Mouse (Mus musculus) c-Kit-negative CD71-positive TER-119-positive erythroid progenitor cells, embryonic 14.5 days (primary cell): ENCODE results near the gene Bicdl2.

Experiments used
- DNase-seq: peaks from one replicate; pipeline ENCODE4 v3.0.0-alpha.2; 2013; ENCODE audit warnings: low read depth, low spot score

The Bicdl2 gene

DNA sequence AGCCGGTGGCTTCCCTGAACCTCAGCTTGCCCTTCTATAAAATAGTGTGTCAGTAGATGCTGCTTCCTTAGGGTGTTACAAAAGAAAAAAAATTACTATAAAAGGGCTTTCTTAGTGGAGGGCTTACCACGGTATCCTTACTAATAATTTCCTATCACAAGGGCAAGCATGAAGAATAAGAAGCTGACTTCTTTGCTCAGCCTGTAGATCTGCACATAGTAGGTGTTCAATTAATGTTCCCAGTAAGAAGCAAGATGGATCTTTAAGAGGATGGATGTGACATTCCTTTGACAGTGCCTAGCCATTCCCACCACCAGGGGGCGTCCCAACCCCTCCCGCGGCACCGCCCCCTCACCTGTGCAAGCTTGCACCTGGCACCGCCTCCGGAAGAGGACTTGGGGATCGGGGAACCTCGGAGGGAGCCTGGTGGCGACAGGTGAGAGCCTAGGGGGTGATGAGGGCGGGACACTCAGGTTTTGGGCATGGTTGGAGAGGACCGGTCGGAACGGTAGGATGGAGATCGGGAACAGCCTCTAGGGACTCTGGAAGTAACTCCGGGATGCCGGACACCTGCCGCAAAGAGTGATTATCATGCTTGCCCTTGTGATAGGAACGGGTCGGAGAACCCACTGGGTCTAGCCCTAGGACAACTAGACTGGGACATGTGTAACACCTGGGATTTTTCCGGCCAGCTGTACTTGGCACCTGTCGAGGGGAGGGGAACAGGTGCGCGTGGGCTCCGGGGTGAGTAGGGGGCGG, at the start of gene Bicdl2:
Bicdl2 (plus strand) TSS at position 390 of the 759 bp plus-strand sequence.
- no peak for DNase-seq

DNA sequence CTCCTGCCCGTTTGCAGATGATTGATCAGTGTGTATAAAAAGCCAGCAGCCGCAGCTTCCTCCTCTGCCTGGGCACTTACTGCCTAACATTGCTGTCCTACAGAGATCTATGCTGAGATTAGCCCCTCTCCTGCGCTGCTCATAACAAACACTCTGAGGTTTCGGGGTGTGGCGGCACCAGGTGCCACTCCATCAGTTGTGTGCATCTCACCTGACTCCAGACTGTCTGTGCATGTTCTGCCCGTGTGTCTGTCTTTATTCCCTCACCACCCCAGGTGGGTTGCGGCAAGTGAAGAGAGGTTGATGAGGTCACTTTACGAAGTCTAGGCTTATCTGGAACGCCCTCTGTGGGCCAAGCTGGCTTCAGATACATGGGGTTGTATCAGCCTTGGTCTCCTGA, 43.2 kb upstream of the Bicdl2 start:
- DNase-seq, result no peak

DNA sequence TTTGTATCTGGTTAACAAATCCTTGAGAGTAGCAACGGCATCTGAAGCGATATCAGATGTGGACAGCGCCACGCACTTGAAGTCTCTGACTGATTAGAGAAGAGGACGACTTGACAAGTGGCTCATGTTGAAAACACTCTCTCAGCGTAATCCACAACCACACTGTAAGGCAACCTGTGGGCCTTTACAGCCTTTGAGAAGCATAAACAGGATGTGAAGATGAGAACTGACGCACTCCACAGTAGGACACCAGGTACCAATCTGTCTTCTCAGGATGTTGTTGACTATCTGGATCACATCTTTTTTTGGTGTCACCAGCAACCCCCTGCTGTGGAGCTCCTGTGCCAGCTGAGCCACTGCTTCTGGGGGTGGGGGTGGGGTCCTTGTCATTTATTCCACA, 40.0 kb upstream of the Bicdl2 start:
- no peak for DNase-seq

DNA sequence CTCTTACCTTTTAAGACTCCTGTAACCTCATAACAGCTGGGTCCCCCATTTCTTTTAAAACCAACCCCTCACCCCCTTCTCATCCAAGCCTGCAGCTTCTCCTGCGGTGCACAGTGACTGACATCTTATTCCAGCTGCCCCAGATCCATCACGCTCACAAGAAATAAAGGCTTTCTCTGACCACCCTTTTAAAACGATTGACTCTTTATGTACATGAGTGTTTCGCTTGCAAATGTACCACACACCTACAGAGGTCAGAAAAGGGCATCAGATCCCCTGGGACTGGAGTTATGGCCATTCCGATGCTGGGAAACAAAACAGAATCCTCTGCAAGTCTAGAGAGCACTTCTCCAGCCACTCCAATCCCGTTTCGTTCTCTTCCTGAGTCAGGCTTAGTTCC, 32.5 kb upstream of the Bicdl2 start:
- DNase-seq, result no peak

- DNase-seq, result peak; percentile 8
Measured at GRCm38 (mm10) chr17:23630195-23631020, 29.9 kb upstream of the Bicdl2 start.

DNA sequence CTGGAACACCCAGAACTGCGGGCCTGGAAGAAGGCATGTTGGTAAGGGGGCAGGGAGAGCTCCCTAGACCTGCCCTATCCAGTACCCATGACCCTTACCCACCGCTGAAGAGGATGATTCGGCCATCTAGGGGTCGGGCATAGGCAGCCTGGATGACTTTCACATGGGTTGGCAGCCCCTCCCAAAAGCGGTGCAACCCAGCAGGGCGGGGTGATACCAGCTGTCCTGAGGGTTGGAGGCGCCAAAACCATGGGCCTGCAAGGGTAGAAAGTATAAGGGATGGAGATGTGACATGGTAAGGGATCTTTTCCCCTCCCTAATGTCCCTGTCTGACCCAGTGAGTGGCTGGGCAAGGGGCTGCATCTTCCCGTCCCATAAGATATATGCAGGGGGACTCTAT, 29.1 kb upstream of the Bicdl2 start:
- no peak for DNase-seq

DNA sequence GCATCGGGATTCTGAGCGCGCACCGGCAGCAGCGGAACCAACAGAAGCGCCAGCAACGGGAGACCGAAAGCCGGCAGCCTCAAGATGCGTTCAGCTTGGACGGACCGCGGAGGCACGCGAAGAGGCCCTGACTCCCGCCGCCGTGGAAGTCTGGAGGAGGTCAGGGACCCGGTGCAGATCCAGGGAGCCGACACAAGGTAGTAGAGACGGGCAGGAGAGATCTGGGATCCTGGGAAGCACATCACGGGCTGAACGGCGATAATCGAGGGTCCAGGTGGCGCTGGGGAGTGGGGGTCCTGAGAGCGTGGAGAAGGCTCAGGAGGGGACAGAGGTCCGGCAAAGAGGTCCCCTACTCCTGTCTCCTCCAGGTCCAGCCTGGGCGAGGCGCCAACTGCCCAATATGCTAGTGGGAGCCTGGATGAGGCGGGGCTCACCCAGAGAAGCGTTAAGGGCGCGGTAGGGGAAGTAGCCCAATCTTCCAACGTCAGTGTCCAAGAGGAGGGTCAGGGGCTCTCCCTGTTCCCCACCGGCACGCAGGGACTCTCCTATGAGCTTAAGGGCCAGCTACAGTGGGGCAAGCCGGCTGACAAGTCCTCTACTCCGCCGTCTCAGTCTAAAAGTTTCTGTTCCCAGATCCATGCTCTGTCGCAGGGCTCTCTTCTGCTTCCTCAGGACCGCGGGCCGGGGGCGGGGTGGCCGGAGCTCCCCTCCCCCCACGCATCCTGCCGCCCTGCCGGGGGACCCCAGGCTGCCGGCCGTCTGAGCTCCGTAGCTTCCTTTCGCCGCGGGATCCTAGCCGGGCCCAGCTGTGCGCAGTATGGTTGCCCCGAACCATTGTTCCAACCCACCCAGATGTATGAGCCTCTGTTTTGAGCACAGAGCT, 15.5 kb upstream of the Bicdl2 start, which contains the start of gene Mmp25:
Mmp25 (minus strand) TSS at position 665 of the 883 bp plus-strand sequence.
- DNase-seq, result no peak

DNA sequence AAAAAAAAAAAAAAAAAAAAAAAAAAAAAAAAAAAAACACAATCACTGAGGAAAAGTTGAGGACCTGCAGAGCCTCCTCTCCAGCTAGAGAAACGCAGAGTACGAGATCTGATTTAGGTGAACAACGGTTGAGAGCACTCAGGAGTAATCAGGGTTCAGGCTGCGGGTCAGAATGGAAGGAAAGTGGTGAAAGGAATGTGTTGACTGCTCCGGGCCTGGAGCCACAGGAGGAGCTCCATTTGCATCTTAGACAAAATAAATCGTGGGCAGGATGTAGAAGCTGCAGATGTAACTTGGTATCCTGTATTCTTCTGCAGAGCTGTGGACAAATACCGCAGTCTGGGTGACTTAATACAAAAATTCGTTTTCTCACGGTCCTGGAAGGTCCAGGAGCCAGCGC, 14.4 kb upstream of the Bicdl2 start:
- no peak for DNase-seq

DNA sequence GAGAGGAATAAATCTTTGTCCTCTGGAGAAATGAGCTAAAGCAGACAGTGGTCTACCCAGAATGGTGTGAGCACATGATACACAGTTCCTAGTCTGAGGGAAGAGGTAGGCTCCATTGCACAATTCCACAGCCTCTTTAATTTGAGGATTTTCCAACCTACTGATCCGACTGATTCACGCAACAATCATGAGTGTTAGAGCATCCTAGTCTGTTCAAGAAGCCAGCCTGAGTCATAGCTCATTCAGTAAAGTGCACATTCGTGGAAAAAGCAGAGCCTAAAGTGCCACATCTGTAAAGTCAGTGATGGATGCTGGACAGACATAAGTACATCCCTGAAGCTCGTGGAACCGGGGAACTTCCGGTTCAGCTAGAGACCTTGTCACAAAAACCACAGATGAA, 8.9 kb upstream of the Bicdl2 start:
- no peak for DNase-seq

DNA sequence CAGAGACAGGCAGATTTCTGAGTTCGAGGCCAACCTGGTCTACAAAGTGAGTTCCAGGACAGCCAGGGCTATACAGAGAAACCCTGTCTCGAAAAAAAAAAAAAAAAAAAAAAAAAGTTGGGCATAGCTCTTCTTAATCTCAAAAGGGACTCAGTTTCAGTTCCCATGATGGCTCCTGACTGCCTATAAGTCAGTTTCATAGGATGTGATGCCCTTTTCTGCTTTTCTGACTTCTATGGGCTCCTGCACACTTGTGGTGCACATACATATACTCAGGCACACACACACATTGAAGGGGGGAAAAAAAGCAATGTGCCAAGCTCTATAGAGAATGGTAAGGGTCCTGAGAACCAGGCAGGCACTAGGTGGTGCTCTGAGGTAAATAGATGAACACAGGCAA, 7.0 kb upstream of the Bicdl2 start:
- DNase-seq, result no peak

GRCm38 (mm10) chr17:23654001-23654400, 6.3 kb upstream of the Bicdl2 start:
- no peak for DNase-seq

- no peak for DNase-seq
Measured at GRCm38 (mm10) chr17:23654410-23654809, 5.9 kb upstream of the Bicdl2 start.

GRCm38 (mm10) chr17:23658450-23658849, 1.9 kb upstream of the Bicdl2 start:
- DNase-seq, result no peak

DNA sequence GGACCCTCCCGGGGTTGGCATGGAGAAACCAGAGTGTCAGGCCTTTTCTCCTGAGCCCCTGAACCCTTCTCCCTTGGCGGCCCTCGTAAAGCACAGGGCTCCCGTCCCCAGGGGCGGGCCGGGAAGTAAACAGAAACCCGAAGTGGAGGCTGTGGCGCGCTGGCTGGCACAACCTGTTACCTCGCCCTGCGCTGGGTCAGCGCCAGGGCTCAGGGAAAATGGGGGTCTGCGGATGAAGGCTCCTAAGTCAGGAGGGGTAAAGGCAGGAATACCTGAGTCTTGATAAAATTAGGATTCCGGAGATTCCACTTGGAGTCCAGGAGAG, 532 bp downstream of the Bicdl2 start:
- no peak for DNase-seq

DNA sequence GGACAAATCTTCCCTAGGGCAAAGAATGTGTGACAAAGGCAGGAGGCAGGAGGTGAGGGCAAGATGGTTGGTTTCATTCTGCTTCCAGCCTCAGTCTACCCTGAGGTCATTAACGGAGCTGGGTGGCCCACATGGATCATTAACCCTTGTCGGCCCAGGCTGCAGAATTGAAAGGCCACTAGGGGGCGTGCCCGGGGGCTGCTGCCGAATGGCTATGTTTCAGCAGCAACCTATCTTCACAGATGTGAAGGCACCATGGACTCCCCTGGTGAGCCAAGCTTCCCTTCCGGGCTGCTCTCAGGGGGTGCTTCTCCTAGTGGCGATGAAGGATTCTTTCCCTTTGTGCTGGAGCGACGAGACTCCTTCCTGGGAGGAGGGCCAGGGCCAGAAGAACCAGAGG, 1.2 kb downstream of the Bicdl2 start:
- no peak for DNase-seq

DNA sequence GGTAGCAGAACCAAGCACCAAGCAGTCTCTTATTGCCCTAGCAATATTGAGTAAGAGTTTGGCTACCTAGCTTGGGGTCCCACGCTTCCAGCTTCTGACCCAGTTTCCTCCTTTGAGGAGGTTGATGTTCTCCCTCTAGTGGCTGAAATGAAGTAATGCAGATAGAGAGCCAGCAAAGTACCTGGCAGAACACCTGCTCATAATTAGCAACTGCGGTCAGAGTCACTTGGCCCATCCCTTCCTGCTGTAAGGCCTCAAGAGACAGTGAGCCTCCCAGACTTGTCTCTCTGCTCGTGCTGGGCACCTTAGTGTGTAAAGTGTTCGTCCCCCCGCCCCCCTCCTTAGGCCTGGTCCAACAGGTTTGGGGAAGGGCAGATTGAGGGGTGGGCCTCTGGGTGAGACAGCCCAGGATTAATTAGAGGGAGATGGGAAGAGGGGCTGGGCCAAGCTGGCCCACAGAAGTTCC, 4.3 kb downstream of the Bicdl2 start:
- DNase-seq, result peak; percentile 19

DNA sequence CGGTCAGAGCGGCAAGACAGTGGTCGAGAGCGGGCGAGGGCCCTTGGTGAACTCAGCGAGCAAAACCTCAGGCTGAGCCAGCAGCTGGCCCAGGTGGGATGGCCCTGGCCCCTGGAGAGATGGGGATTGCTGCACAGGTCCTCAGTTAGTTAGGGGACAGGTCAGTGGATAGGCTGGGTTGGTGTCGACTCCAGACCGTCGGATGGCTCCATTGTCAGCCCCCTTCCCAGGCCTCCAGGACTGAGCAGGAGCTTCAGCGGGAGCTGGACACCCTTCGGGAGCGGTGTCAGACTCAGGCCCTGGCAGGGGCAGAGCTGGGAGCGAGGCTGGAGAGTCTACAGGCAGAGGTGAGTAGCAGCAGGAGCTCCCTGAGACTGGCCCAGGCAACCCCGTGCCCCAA, 5.2 kb downstream of the Bicdl2 start:
- DNase-seq, result no peak

DNA sequence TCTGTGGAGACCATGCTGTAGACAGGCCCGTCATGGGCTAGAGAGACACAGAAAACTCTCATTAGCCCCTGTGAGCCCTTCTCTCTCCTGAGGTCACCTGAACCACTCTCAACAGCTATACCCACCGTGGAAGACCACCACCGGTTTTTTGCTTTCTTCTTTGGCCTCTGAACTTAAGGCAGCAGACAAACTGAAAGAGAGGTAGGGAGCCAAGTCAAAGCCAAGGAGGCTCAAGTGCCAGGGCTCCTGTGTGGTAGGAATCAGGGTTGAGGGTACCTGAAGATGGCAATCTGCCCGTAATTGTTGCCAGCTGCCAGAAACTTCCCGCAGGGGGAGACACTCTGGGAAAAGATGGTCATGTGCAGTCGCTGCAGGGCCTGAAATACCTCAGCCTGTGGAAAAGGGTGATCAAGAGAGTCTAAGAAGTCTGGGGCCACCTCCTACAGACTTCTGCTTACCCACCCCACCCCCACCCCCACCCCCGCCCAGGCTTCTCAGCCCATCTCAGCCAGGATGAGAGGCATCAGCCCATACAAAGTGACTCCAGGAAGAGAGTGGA, 10.3 kb downstream of the Bicdl2 start:
- DNase-seq, result no peak

DNA sequence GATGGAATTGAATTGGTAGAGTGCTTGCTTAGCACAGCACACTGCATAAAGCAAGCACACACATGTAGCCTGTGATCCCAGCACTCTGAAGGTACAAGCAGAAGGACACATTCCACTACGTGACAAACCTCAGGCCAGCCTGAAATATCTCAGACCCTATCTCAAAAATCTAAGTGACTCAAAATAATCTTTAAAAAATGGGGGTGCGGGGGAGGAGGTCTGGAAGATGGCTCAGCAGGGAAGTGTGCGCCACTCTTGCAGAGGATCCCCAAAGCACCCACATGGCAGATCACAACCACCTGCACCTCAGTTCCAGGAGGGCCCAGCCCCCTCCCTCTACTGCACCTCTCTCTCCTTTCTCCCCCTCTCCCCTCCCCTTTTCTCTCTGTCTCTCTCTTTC, 11.2 kb downstream of the Bicdl2 start:
- DNase-seq, result no peak

- no peak for DNase-seq
Measured at GRCm38 (mm10) chr17:23672761-23673160, 12.5 kb downstream of the Bicdl2 start.

DNA sequence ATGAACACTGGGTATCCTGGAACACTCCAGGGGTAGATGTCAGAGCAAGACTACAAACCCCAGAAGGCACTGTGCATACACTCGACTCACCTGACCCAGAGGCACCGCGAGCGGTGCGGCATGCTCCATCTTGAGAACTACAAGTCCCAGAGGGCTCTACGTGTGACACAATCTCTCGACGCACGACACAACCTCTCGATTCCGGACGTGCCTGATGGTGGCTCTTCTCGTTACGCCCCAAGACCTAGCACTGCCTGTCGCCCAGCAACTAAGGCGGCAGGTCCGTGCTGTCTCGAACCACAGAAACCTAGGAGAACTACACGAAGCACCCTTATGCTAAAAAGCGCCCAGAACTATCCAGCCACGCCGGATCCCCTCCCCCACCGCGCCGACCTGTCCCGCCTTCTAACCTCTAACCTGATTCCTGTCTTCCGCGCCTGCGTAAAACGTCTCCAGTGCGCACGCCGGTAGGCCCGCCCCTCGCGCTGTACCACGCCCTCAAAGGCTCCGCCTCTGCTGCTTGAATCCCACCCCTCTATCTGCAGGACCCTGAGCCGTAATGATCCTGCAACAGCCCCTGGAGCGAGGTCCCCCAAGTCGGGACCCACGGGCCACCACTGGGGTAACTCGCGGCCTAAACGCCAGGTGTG, 13.2 kb downstream of the Bicdl2 start, which contains the start of the genes Hcfc1r1 and Thoc6:
Hcfc1r1 (plus strand) TSS at position 173 of the 650 bp plus-strand sequence.
Thoc6 (minus strand) TSS at position 459 of the 650 bp plus-strand sequence.
- DNase-seq, result peak; percentile 75
